Comparison of ENCODE assay signal across 22 mouse cellular contexts in genomic region chr8:22145831-22146230, GRCm38 (mm10). TPM values are rescaled to one million over a fixed set of nuclear protein-coding genes. Genes with fewer than 3 reads are reported as not detected.
DNase-seq lines count a peak whose midpoint lies in the region; TF ChIP-seq lines count a peak whose summit lies in the region.
"Had no signal": no experiment of that assay in that cellular context is flagged by ENCODE, and none has a peak within 500 bp of the region (broad histone marks: within the 10 kb centered on the region; RNA-seq: fewer than 3 reads in every experiment).

No protein-coding gene starts in this region.

- no peaks in the 10 kb centered on the region for H3K27me3 ChIP-seq in heart, embryonic 10.5 days (ENCODE audit: insufficient read depth, poor library complexity, severe bottlenecking)
- H3K27me3 ChIP-seq: embryonic facial prominence, embryonic 12.5 days; forebrain, embryonic 13.5 days; forebrain, embryonic 15.5 days; Patski had no signal

- no peak overlapping the region for H3K4me3 ChIP-seq in heart, embryonic 10.5 days
- H3K4me3 ChIP-seq in ES-E14 (ENCODE audit: insufficient read depth in 1 of 2, low read depth in 1 of 2, low read length in 2 of 2, poor library complexity in 1 of 2, severe bottlenecking in 1 of 2), result no peak overlapping the region
- H3K4me3 ChIP-seq: embryonic facial prominence, embryonic 10.5 days; embryonic facial prominence, embryonic 12.5 days; forebrain, embryonic 13.5 days; forebrain, embryonic 15.5 days had no signal

- 77% methylated on average over 6 of the region's 6 CpGs for WGBS in heart, embryonic 10.5 days

- H3K4me1 ChIP-seq in heart, embryonic 10.5 days, result no peaks in the 10 kb centered on the region
- peaks cover 4 to 10% of the 10 kb centered on the region in 2 experiments; a peak in 2 of 4 replicates for H3K4me1 ChIP-seq in ES-E14 (ENCODE audit: control insufficient read depth in 2 of 2, insufficient read depth in 2 of 2, low read length in 2 of 2, poor library complexity in 1 of 2)
- H3K4me1 ChIP-seq: embryonic facial prominence, embryonic 10.5 days; embryonic facial prominence, embryonic 12.5 days; forebrain, embryonic 13.5 days; forebrain, embryonic 15.5 days had no signal

- no peak overlapping the region for H3K9ac ChIP-seq in ES-E14 (ENCODE audit: insufficient read depth, low read depth, low read length, poor library complexity, severe bottlenecking)
- H3K9ac ChIP-seq: embryonic facial prominence, embryonic 12.5 days; forebrain, embryonic 13.5 days; forebrain, embryonic 15.5 days; forebrain, postnatal 0 days had no signal

- no peak overlapping the region for H3K27ac ChIP-seq in heart, embryonic 10.5 days
- H3K27ac ChIP-seq in ES-E14 (ENCODE audit: insufficient read depth, low read depth, low read length, poor library complexity, severe bottlenecking), result no peak overlapping the region
- H3K27ac ChIP-seq: embryonic facial prominence, embryonic 10.5 days; embryonic facial prominence, embryonic 12.5 days; forebrain, embryonic 13.5 days; forebrain, embryonic 15.5 days had no signal

- in situ Hi-C loops in ES-E14 (cut with MboI; ENCODE audit: low sequenced_read_pairs in 2 of 2, unreplicated experiment in 2 of 2), result no loop called here

- DNase-seq in heart, embryonic 10.5 days (ENCODE audit: low spot score), result peak; percentile 48
- DNase-seq in heart, postnatal 4 days, result no peak
- DNase-seq in ES-E14 (ENCODE audit: low read depth, low spot score), result peak; percentile 30
- DNase-seq in R1 (ENCODE audit: low read depth, low spot score), result peak; percentile 51
- DNase-seq in lung, adult 18-20 months, result no peak
- no peak for DNase-seq in left cerebral cortex, adult 11 months (ENCODE audit: low spot score)
- DNase-seq: adrenal gland, adult 8-10 months; adrenal gland, postnatal 14 days; adrenal gland, postnatal 36 days; cerebellum, adult 11-12 months; cerebellum, adult 2 months; cerebellum, adult 9-10 months; cerebellum, postnatal 10 days; cerebellum, postnatal 25 days; forebrain, postnatal 0 days had no signal

- peaks cover 20% of the 10 kb centered on the region; the same call in 1 of the 2 replicates for H3K36me3 ChIP-seq in heart, embryonic 10.5 days
- H3K36me3 ChIP-seq in ES-E14 (ENCODE audit: control insufficient read depth, insufficient read depth, low read length, poor library complexity, severe bottlenecking), result no peaks in the 10 kb centered on the region
- H3K36me3 ChIP-seq: G1E had no signal

- no peaks in the 10 kb centered on the region for H3K9me3 ChIP-seq in heart, embryonic 10.5 days
- no peaks in the 10 kb centered on the region for H3K9me3 ChIP-seq in ES-E14 (ENCODE audit: control insufficient read depth, insufficient read depth, low read depth, low read length)
- H3K9me3 ChIP-seq: embryonic facial prominence, embryonic 10.5 days; embryonic facial prominence, embryonic 12.5 days; forebrain, embryonic 13.5 days; forebrain, embryonic 15.5 days; G1E had no signal

TF ChIP-seq in ES-E14, 5 proteins besides CTCF, POLR2A, EP300 and RAD21:
- no peak for TF ChIP-seq MAFK (IDR thresholded peaks at IDR 0.05; ENCODE audit: insufficient read depth, low read depth, low read length)
- TF ChIP-seq ZNF384 (IDR thresholded peaks at IDR 0.05; ENCODE audit: low read depth, low read length), result no peak
- TF ChIP-seq ZC3H11A (IDR thresholded peaks at IDR 0.05; ENCODE audit: borderline replicate concordance, low read depth, low read length), result no peak
- no peak for TF ChIP-seq CHD2 (IDR thresholded peaks at IDR 0.05; ENCODE audit: low read depth, low read length)
- TF ChIP-seq HCFC1 (IDR thresholded peaks at IDR 0.05; ENCODE audit: borderline replicate concordance, insufficient read depth, low read length), result no peak

RNA-seq across cellular contexts. Expression of gene Nek3, which starts 20.4 kb away (rescaled TPM):
- 5.4 and 6.1 TPM in 2 replicates for polyA plus RNA-seq in heart, embryonic 10.5 days (2016; fragmentation: Nextera tagmentation; extraction: Ambion mirVana)
- 1 to 10 TPM; 1.9 to 2.4 TPM for total RNA-seq in heart, postnatal 4 days (2021)
- 3.4 and 7.9 TPM in 2 replicates for total RNA-seq in ES-E14 (2012; rRNA removed)

RNA-seq across cellular contexts. Expression of gene Nek5, which starts 21.0 kb away (rescaled TPM):
- polyA plus RNA-seq in heart, embryonic 10.5 days (2016; fragmentation: Nextera tagmentation; extraction: Ambion mirVana), result 0.09 TPM in 1 of 2 replicates, not detected in the other
- not detected for total RNA-seq in heart, postnatal 4 days (2021)
- total RNA-seq in ES-E14 (2012; rRNA removed), result not detected in 2 replicates
- polyA plus RNA-seq: C2C12, G1E had no signal

RNA-seq across cellular contexts. Expression of gene Ckap2, which starts 39.8 kb away (rescaled TPM):
- 37.4 and 38.9 TPM in 2 replicates for polyA plus RNA-seq in heart, embryonic 10.5 days (2016; fragmentation: Nextera tagmentation; extraction: Ambion mirVana)
- 10 to 100 TPM; 32.1 to 34.8 TPM for total RNA-seq in heart, postnatal 4 days (2021)
- total RNA-seq in ES-E14 (2012; rRNA removed), result 67.4 and 68.7 TPM in 2 replicates

RNA-seq across cellular contexts. Expression of gene Vps36, which starts 46.8 kb away (rescaled TPM):
- polyA plus RNA-seq in heart, embryonic 10.5 days (2016; fragmentation: Nextera tagmentation; extraction: Ambion mirVana), result 26.6 and 31.5 TPM in 2 replicates
- 10 to 100 TPM; 31.4 to 34.2 TPM for total RNA-seq in heart, postnatal 4 days (2021)
- 20.6 and 25.9 TPM in 2 replicates for total RNA-seq in ES-E14 (2012; rRNA removed)

Comparison
In these comparisons a context has a peak if more than half of its experiments do, and no peak if none do; other contexts are left out.
1. DNase-seq: peak in heart, embryonic 10.5 days (single experiment), ES-E14 (single experiment) and R1 (single experiment); none in heart, postnatal 4 days (single experiment), lung, adult 18-20 months (0 of 2) and left cerebral cortex, adult 11 months (single experiment).